Mouse (Mus musculus) heart, adult 2 months (tissue): ENCODE results near the gene Vmn2r63.
"Not testable (repeated sequence)": the region's sequence is repeated elsewhere in the genome, so short reads cannot be mapped to it uniquely, and the experiment has no call there.

ENCODE experiments used
- CTCF ChIP-seq: fragments of 200-600 bp; IDR thresholded peaks from 2 replicates; pipeline ENCODE4 v1.8.1; 2022; ENCODE audit warnings: antibody characterized with exemption, mild to moderate bottlenecking, moderate library complexity
- POLR2A ChIP-seq: fragments of 200-500 bp; IDR thresholded peaks from 2 replicates; pipeline ENCODE4 v1.6.1; 2011; ENCODE audit warnings: mild to moderate bottlenecking, low read depth, low read length, control low read depth; ENCODE audit not compliant: insufficient read depth

DNA sequence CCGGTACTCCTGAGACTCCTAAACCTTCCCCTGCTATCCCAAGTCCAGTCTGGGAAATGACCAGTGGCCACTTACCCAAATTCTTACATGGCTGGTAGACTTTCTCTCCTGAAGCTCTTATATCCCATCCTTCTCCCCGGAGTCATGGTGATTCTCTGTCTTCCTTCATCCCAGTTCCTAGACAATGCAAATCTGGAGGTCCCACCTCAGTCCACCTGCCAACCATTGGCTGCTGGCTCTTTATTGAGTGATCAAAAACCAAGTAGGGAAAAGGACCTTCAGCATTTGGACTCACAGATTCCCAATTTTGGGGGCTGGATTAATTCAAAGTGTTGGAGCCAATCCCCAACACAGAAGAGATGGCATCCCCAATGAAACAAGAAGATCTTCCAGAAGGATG is 35.6 kb downstream of the Vmn2r63 start:
- TF ChIP-seq CTCF, POLR2A: not testable (repeated sequence)
